Mouse (Mus musculus) embryonic facial prominence, embryonic 14.5 days (tissue): ENCODE measurements at regions not wholly inside any gene's neighbourhood (a gene's known extent, or its start where the extent isn't known, plus 50 kb on each side); places are given as distances from the start of the nearest gene placed in this dataset. TPM values are rescaled to one million over a fixed set of nuclear protein-coding genes. Genes with fewer than 3 reads are reported as not detected.

ENCODE experiments used
- ATAC-seq: fragments of 200-750 bp; cut with Nextera tagmentation; 2 replicates; pipeline ENCODE4 v1.8.0; 2017; ENCODE audit warnings: low read depth, moderate number of reproducible peaks, moderate TSS enrichment
- DNase-seq: peaks from one replicate; pipeline ENCODE4 v3.0.0-alpha.2; 2015; ENCODE audit warnings: low spot score
- H3K27ac ChIP-seq: fragments of 300-500 bp; sonication (generic); replicated peaks from 2 replicates; pipeline ENCODE4 v1.5.1; 2014; ENCODE audit warnings: low read depth, mild to moderate bottlenecking, low read length, moderate library complexity
- H3K27me3 ChIP-seq: fragments of 300-500 bp; sonication (generic); replicated peaks from 2 replicates; pipeline ENCODE4 v1.6.1; 2014; ENCODE audit warnings: low read length; ENCODE audit not compliant: control insufficient read depth, insufficient read depth
- H3K36me3 ChIP-seq: fragments of 300-500 bp; sonication (generic); 2 replicates; pipeline ENCODE4 v1.6.1; 2014; ENCODE audit warnings: low read length, mixed read lengths; ENCODE audit not compliant: control insufficient read depth, insufficient read depth
- H3K4me1 ChIP-seq: fragments of 300-500 bp; sonication (generic); 2 replicates; pipeline ENCODE4 v1.6.1; 2014; ENCODE audit warnings: antibody characterized with exemption, low read length; ENCODE audit not compliant: control insufficient read depth, insufficient read depth
- H3K4me2 ChIP-seq: fragments of 300-500 bp; sonication (generic); 2 replicates; pipeline ENCODE4 v1.6.1; 2014; ENCODE audit warnings: low read depth, mild to moderate bottlenecking, low read length, moderate library complexity, mixed read lengths
- H3K4me3 ChIP-seq: fragments of 300-500 bp; sonication (generic); 2 replicates; pipeline ENCODE4 v1.5.1; 2014; ENCODE audit warnings: low read depth, mild to moderate bottlenecking, low read length
- H3K9ac ChIP-seq: fragments of 300-500 bp; sonication (generic); 2 replicates; pipeline ENCODE4 v1.6.1; 2014; ENCODE audit warnings: low read depth, mild to moderate bottlenecking, low read length, moderate library complexity, mixed read lengths
- H3K9me3 ChIP-seq: fragments of 300-500 bp; sonication (generic); 2 replicates; pipeline ENCODE4 v1.6.1; 2016; ENCODE audit warnings: low read length; ENCODE audit not compliant: control insufficient read depth
- WGBS: fragments of 180-500 bp; shearing (Covaris S2); extraction: QIAGEN DNeasy Blood & Tissue Kit; methylation state at CpG from one replicate; pipeline ENCODE4 v1.1.7; 2014; 5-methylcytosine and 5-hydroxymethylcytosine counted together
- microRNA-seq: library from miRNA; unstranded; fragments of <30 nt; microRNA quantifications from one replicate; pipeline ENCODE4, GENCODE M21; 2016; ENCODE audit warnings: borderline number of aligned reads

DNA sequence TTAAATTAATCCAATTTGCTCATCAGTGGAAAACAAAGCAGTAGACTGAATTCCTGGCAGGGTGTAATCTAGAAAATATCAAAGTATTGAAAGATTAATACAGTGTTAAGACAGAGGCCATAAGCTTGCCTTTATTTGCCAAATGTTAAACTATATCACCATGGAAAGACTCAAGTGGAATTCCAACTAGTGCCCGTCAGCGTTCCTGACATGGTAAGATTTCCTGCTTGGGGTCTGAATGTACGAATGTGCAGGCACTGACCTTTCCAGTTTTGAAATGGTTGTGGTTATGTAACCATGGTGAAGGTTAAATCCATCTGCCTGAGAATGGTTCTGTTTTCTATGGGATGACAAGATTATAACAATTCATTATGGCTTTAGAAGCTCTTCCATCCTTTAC is 75.5 kb upstream of the Mocs2 start:
- H3K4me3 ChIP-seq = no peak overlapping the region
- ATAC-seq = no peak
- H3K9me3 ChIP-seq = no peaks in the 10 kb centered on the region
- H3K36me3 ChIP-seq = no peaks in the 10 kb centered on the region
- 50% methylated on average over 3 of the region's 3 CpGs for WGBS
- no peak overlapping the region for H3K4me2 ChIP-seq
- no peak overlapping the region for H3K27ac ChIP-seq
- H3K9ac ChIP-seq = no peak overlapping the region
- DNase-seq = no peak
- no peaks in the 10 kb centered on the region for H3K4me1 ChIP-seq
- H3K27me3 ChIP-seq = no peaks in the 10 kb centered on the region

GRCm38 (mm10) chr13:114745814-114746213 is 72.2 kb upstream of the Mocs2 start:
- Histone ChIP-seq H3K4me1 (no peaks in the 10 kb centered on the region), H3K4me2 (no peak overlapping the region), H3K9ac (no peak overlapping the region), H3K9me3 (no peaks in the 10 kb centered on the region), H3K27ac (no peak overlapping the region), H3K27me3 (no peaks in the 10 kb centered on the region), H3K36me3 (no peaks in the 10 kb centered on the region), H3K4me3 (no peak overlapping the region)
- 83% methylated on average over 2 of the region's 2 CpGs for WGBS
- ATAC-seq (no peak), DNase-seq (no peak)

DNA sequence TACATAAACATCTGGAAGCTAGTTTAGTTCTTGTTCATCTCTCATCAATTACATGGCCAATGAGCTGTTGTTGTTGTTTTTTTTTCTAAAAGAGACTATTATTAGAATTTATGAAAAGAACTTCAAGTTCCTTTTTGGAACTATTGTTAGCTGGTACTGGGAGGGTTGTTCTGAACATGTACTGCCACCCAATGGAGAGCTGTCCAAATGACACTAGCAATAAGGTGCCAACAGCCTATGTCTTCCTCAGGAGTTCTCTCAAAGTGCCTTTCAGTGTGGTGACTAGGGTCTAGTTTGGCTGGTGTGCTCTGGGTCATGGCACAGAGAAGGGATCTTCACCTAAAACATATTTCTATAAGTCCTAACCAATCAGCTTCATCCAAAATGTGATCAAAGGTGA is 60.6 kb upstream of the Mocs2 start:
- Histone ChIP-seq H3K4me3 (no peak overlapping the region), H3K27ac (no peak overlapping the region), H3K9ac (no peak overlapping the region), H3K4me1 (no peaks in the 10 kb centered on the region), H3K36me3 (no peaks in the 10 kb centered on the region), H3K9me3 (no peaks in the 10 kb centered on the region), H3K4me2 (no peak overlapping the region), H3K27me3 (no peaks in the 10 kb centered on the region)
- DNase-seq (peak; percentile 53), ATAC-seq (no peak)

DNA sequence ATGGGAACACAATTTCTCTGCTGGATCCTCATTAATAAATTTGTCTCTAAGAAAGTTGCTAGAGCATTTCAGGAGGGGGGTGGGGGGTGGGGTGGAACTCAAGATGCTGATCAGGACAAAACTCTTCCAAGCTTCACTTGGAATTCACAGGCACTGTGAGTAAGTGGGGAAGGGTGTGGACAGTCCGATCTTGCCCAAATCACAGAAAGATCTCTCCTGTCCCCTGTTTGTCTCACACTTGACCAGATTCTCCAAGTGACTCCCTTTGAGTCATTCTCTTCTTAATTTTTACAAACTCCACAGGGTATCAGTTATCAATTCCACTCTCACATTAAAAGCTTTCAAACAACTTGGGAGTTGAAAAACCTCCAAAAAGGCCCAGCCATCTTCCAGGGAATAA is 58.1 kb upstream of the Mocs2 start:
- Histone ChIP-seq H3K4me1 (no peaks in the 10 kb centered on the region), H3K9ac (no peak overlapping the region), H3K9me3 (no peaks in the 10 kb centered on the region), H3K4me3 (no peak overlapping the region), H3K27ac (no peak overlapping the region), H3K27me3 (no peaks in the 10 kb centered on the region), H3K4me2 (no peak overlapping the region), H3K36me3 (no peaks in the 10 kb centered on the region)
- DNase-seq (no peak), ATAC-seq (no peak)
- 74% methylated on average over 1 of the region's 1 CpGs for WGBS

DNA sequence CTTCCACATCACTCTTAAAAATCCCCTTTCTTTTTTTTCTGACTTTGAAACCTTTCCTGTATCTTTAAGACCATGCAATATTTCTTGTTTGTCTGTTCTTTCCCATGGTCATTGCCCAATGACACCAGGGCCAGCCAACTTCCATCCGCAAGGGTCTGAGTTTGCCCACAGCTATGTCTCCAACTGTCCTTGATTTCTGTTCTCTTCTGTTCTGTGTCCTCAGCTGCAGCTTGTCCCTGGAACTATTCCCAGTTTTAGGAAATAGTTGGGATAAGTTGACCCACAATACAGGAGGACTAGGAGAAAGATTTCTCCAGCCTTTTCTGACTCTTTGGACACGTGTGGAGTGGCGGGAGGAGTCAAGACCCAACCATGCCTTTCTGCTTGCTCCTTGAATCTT is 57.1 kb upstream of the Mocs2 start:
- WGBS = 86% methylated on average over 3 of the region's 3 CpGs
- ATAC-seq (no peak), DNase-seq (no peak)
- Histone ChIP-seq H3K9me3 (no peaks in the 10 kb centered on the region), H3K4me1 (no peaks in the 10 kb centered on the region), H3K4me2 (no peak overlapping the region), H3K27ac (no peak overlapping the region), H3K36me3 (no peaks in the 10 kb centered on the region), H3K4me3 (no peak overlapping the region), H3K9ac (no peak overlapping the region), H3K27me3 (no peaks in the 10 kb centered on the region)

Small RNA genes lying in the stretch of these regions (microRNA-seq; reads per million reads assigned to microRNA genes)
- not detected for gene Gm25950
